ENCODE assay signal across 9 mouse cellular contexts in genomic region chr2:102829201-102829600, GRCm38 (mm10).
DNase-seq lines count a peak whose midpoint lies in the region; ATAC-seq and TF ChIP-seq lines count a peak whose summit lies in the region.
"Had no signal": no experiment of that assay in that cellular context is flagged by ENCODE, and none has a peak within 500 bp of the region (broad histone marks: within the 10 kb centered on the region; RNA-seq: fewer than 3 reads in every experiment).

No protein-coding gene starts in this region.

- no peak overlapping the region for H3K4me2 ChIP-seq in heart, embryonic 11.5 days
- H3K4me2 ChIP-seq: limb, embryonic 13.5 days had no signal

- TF ChIP-seq CTCF in layer of hippocampus, adult 2 months (conservative IDR thresholded peaks at IDR 0.05), result no peak

- peak; percentile 81 for ATAC-seq in heart, embryonic 11.5 days (replicated peaks; ENCODE audit: insufficient number of reproducible peaks, low FRiP score, low TSS enrichment)

- H3K9me3 ChIP-seq in heart, embryonic 11.5 days (replicated peaks; ENCODE audit: control insufficient read depth, low read length), result no peaks in the 10 kb centered on the region
- H3K9me3 ChIP-seq: limb, embryonic 13.5 days had no signal

- DNase-seq in gastrocnemius, adult 18-20 months (ENCODE audit: low spot score), result peak; percentile 80
- DNase-seq in gastrocnemius, postnatal 25 days, result no peak
- DNase-seq in cerebellum, adult 18-20 months, result peak; percentile 66
- peak; percentile 65 to 81 for DNase-seq in layer of hippocampus, adult 2 months (ENCODE audit: low spot score in 2 of 2)
- peak; percentile 80 for DNase-seq in lung, postnatal 10 days
- DNase-seq in spleen, postnatal 4 days (ENCODE audit: low spot score in 2 of 2), result peak; percentile 77 to 88
- DNase-seq in MN1 (ENCODE audit: low spot score), result no peak

- no peak overlapping the region for H3K9ac ChIP-seq in heart, embryonic 11.5 days (ENCODE audit: low read depth, low read length)
- H3K9ac ChIP-seq: limb, embryonic 13.5 days had no signal

- no peaks in the 10 kb centered on the region for H3K27me3 ChIP-seq in heart, embryonic 11.5 days (ENCODE audit: control insufficient read depth, insufficient read depth, low read length)
- H3K27me3 ChIP-seq: limb, embryonic 13.5 days had no signal

- H3K4me3 ChIP-seq in heart, embryonic 11.5 days (ENCODE audit: low read depth, low read length), result no peak overlapping the region
- no peak overlapping the region for H3K4me3 ChIP-seq in layer of hippocampus, adult 2 months
- H3K4me3 ChIP-seq: limb, embryonic 13.5 days had no signal

- no peaks in the 10 kb centered on the region for H3K36me3 ChIP-seq in heart, embryonic 11.5 days (ENCODE audit: control insufficient read depth, insufficient read depth, low read length)
- H3K36me3 ChIP-seq: limb, embryonic 13.5 days had no signal

- H3K4me1 ChIP-seq in heart, embryonic 11.5 days (ENCODE audit: control insufficient read depth, insufficient read depth, low read length), result no peaks in the 10 kb centered on the region
- H3K4me1 ChIP-seq: limb, embryonic 13.5 days had no signal

- 86% methylated on average over 3 of the region's 3 CpGs for WGBS in heart, embryonic 11.5 days (ENCODE audit: insufficient replicate concordance)

- no peak overlapping the region for H3K27ac ChIP-seq in heart, embryonic 11.5 days (ENCODE audit: low read depth, low read length)
- no peak overlapping the region for H3K27ac ChIP-seq in layer of hippocampus, adult 2 months
- H3K27ac ChIP-seq: limb, embryonic 13.5 days had no signal

Comparison
In these comparisons a context has a peak if more than half of its experiments do, and no peak if none do; other contexts are left out.
1. DNase-seq: peak in gastrocnemius, adult 18-20 months (single experiment), cerebellum, adult 18-20 months (2 of 2), layer of hippocampus, adult 2 months (2 of 2), lung, postnatal 10 days (single experiment) and spleen, postnatal 4 days (2 of 2); none in gastrocnemius, postnatal 25 days (single experiment) and MN1 (single experiment).